Mouse (Mus musculus): ENCODE measurements around the gene Camk2b.
A peak's percentile ranks its signal among the peaks of the same experiment; 100 is the strongest.
"Not testable (repeated sequence)": the region's sequence is repeated elsewhere in the genome, so short reads cannot be mapped to it uniquely, and the experiment has no call there.

Camk2b gene

GRCm38 (mm10) chr11:6015011-6015431 lies 51.1 kb downstream of the Camk2b start:
- no peak for DNase-seq (ENCODE audit: low read depth, low spot score)

DNA sequence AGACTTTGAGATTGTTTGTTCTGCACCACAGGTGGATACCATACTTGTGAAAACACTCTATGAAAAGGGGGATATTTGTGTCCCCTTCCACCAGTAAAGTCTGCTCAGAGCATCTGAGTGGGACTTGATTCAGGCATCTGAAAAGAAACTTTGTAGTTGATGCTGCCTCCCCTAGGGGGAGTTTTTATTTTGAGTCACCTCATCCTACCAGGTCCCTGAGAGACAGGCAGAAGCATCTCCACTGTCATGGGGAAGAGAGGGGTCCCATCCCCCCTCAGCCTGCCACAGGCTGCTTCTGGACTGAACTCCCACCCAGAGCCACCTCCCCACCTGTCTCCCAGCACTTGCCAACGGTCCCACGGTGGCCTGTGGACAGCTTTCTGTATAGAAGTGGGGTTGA lies 52.8 kb downstream of the Camk2b start:
- DNase-seq (ENCODE audit: low read depth, low spot score), result no peak

DNA sequence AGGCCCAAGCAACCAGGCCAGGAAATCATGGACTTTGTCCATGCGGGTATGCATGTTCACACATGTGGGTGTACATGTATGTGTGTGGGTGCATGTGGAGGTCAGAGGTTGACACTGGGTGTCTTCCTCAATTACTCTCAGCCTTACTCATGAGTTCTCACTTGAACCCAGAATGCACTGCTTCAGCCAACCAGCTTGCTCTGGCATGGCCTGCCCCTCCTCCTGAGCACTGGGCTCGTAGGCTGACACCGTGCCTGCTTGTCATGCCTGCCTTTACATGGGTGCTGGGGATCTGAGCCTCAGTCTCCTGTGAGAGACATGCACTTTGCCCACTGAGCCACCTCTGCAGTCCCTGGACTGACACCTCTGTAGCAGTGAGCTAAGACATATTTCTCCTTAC lies 54.3 kb downstream of the Camk2b start:
- DNase-seq (ENCODE audit: low read depth, low spot score), result no peak

DNA sequence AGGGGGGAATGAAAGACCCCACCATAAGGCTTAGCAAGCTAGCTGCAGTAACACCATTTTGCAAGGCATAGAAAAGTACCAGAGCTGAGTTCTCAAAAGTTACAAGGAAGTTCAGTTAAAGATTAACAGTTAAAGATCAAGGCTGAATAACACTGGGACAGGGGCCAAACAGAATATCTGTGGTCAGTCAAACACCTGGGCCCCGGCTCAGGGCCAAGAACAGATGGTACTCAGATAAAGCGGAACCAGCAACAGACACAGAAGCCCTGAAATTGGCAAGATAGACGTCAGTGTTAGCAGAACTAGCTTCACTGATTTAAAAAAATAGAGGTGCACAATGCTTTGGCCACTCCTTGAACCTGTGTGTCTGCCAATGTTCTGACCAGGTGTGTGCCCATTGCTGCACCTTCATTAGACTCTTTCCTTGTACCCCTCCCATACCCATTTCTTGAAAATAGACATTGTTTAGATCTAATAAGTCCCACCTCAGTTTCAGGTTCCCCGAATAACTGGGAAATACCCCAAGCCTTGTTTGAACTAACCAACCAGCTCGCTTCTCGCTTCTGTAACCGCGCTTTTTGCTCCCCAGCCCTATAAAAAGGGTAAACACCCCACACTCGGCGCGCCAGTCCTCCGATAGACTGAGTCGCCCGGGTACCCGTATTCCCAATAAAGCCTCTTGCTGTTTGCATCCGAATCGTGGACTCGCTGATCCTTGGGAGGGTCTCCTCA lies 55.2 kb downstream of the Camk2b start:
- DNase-seq (ENCODE audit: low read depth, low spot score), result not testable (repeated sequence)

DNA sequence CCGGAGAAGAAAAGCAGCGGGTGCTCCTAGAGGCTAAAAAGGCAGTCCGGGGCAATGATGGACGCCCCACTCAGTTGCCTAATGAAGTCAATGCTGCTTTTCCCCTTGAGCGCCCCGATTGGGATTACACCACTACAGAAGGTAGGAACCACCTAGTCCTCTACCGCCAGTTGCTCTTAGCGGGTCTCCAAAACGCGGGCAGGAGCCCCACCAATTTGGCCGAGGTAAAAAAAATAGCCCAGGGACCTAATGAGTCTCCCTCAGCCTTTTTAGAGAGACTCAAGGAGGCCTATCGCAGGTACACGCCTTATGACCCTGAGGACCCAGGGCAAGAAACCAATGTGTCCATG lies 58.4 kb downstream of the Camk2b start:
- not testable (repeated sequence) for DNase-seq (ENCODE audit: low read depth, low spot score)

- DNase-seq (ENCODE audit: low read depth, low spot score), result not testable (repeated sequence)
Observed at GRCm38 (mm10) chr11:6007010-6007778, 59.0 kb downstream of the Camk2b start.

DNA sequence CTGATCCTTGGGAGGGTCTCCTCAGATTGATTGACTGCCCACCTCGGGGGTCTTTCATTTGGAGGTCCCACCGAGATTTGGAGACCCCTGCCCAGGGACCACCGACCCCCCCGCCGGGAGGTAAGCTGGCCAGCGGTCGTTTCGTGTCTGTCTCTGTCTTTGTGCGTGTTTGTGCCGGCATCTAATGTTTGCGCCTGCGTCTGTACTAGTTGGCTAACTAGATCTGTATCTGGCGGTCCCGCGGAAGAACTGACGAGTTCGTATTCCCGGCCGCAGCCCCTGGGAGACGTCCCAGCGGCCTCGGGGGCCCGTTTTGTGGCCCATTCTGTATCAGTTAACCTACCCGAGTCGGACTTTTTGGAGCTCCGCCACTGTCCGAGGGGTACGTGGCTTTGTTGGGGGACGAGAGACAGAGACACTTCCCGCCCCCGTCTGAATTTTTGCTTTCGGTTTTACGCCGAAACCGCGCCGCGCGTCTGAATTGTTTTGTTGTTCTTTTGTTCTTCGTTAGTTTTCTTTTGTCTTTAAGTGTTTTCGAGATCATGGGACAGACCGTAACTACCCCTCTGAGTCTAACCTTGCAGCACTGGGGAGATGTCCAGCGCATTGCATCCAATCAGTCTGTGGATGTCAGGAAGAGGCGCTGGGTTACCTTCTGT lies 59.7 kb downstream of the Camk2b start:
- not testable (repeated sequence) for DNase-seq (ENCODE audit: low read depth, low spot score)

DNA sequence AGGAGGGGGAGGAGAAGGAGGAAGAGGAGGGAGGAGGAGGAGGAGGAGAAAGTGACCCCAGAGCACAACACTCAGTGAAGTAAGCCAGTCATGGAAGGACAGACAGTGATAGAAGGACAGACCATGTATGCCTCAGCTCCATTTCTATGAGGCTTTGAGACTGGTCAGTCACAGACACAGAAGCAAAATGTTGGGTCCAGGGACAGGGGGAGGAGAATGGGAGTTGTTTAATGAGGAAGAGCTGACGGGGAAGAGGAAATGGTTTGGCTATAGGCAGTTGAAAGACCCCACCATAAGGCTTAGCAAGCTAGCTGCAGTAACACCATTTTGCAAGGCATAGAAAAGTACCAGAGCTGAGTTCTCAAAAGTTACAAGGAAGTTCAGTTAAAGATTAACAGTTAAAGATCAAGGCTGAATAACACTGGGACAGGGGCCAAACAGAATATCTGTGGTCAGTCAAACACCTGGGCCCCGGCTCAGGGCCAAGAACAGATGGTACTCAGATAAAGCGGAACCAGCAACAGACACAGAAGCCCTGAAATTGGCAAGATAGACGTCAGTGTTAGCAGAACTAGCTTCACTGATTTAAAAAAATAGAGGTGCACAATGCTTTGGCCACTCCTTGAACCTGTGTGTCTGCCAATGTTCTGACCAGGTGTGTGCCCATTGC lies 60.7 kb downstream of the Camk2b start:
- DNase-seq (ENCODE audit: low read depth, low spot score), result not testable (repeated sequence)

DNA sequence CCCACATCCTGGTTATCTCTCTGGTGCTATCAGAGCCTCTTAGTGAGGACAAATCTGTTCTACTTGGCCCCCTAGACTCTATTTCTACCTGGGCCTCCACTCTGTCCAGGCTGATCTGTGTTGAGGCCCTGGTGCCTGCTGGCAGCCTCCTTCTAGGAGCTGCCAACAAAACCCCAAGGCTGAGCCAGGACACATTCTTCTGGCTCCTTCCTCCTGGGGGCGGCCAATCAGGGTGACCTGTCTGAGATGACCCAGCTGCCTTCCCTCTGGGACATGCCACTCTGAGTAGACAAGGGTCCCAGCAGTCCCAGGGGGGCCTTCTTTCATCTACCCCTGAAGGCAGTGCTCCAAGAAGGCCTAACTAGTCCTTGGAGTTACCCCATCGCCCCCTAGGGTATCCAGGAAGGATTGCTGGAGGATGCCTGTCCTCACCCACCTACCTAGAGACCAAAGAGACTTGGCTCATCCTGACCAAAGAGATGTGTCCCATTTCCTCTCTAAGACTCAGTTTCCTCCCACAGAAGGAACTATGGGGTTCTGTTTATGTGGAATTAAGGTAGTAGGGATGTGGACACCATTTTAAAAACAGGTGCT lies 63.0 kb downstream of the Camk2b start:
- no peak for DNase-seq (ENCODE audit: low read depth, low spot score)

- no peak for DNase-seq (ENCODE audit: low read depth, low spot score)
Observed at GRCm38 (mm10) chr11:6001981-6002649, 64.0 kb downstream of the Camk2b start.

DNA sequence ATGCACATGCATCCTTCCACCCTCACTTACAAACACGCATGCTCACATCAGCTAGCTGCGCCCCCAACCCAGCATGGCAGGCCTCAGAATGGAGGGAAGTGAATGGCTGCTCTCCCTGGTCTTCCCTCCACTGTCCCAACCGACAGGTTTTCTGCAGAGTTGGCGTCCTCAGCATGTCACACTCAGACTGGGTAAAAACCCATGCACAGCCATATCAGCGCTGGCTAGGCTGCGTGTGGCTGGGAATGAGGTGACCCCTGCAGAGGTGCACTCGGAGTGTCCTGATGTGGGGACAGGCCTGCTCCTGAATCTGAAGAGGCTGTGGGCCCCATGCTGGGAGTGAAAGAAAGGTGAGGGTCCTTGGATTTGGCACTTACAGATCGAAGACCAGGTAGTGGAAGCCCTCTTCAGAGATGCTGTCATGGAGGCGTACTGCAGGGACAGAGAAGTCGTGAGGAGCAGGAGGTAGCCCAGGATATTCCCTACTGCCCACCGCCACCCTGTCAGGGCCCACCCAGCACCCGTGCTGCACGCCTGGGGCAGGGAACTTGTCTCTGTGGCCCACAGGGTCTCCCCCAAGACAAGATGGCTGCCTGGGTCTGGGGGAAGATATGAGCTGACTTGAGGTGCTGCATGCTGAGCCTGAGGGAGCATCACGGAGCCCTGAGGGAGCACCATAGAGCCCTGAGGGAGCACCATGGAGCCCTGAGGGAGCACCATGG lies 65.0 kb downstream of the Camk2b start:
- DNase-seq (ENCODE audit: low read depth, low spot score), result no peak

GRCm38 (mm10) chr11:5999832-6000771 lies 66.1 kb downstream of the Camk2b start:
- no peak for DNase-seq (ENCODE audit: low read depth, low spot score)

- no peak for DNase-seq (ENCODE audit: low read depth, low spot score)
Observed at GRCm38 (mm10) chr11:5998472-5998871, 67.7 kb downstream of the Camk2b start.

DNA sequence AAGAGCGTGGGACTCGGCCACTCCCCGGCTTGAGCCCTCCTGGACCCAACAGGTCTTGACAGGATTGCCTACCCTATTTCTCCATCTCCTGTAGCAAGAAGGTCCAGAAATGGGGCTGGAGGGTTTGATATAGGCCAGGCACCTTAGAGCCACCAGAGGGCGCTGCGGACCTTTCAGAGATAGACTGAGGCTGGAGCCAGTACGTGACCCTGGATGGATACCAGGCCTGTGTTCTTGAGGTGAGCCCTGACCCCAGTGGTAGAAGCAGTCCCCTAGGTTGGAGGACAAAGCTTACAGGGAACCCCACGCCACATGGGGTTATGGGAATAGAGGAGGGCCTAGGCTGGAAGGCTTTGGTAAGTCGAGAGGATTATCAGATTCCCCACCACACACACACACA lies 70.2 kb downstream of the Camk2b start:
- peak; percentile 66 for DNase-seq (ENCODE audit: low read depth, low spot score)

GRCm38 (mm10) chr11:5994880-5995279 lies 71.3 kb downstream of the Camk2b start:
- no peak for DNase-seq (ENCODE audit: low read depth, low spot score)

GRCm38 (mm10) chr11:5994212-5994611 lies 72.0 kb downstream of the Camk2b start:
- no peak for DNase-seq (ENCODE audit: low read depth, low spot score)

GRCm38 (mm10) chr11:5990910-5991309 lies 75.3 kb downstream of the Camk2b start:
- peak; percentile 62 for DNase-seq (ENCODE audit: low read depth, low spot score)

DNA sequence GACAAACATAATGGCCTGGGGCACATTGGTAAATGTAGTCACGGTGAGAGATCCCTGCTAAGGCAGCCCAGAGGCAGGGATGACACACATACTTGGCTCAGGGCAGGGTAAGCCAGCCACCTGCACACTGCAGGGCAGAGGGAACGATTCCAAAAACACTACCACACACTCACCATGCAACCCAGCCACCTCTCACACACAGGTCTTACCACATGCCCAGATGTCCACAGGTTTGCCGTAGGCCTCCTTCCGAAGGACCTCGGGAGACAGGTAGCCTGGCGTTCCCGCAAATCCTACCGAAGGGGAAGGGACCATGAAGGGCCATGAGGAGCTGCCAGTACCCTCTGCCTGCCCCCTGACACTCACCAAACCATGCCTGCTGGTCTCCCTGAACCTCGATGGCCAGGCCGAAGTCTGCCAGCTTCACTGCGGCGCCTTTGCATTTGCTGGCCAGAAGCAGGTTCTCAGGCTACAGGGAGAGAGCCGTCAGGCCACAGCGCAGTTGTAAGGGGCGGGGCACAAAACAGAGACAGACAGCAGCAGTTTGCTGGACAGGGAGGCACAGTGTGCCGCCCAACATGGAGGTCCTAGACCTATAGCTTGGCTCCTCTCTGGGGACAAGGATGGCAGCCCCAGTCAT lies 76.1 kb downstream of the Camk2b start:
- DNase-seq (ENCODE audit: low read depth, low spot score), result no peak

DNA sequence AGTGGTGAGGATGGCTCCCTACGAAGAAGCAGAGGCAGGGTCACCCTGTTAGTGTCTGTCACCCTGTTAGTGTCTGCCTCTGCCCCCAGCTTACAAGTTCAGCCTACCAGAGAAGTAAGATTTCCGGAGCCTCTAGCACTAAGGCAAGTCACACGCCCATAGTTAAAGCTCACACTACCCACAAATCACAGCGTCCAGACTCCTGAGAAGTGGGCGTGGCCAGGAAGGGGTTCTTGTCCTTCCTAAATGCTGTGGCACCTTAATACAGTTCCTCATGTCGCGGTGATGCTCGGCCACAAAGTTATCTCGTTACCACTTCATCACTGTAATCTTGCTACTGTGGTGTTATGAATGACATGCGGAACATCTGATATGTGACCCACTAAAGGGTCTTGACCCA lies 78.0 kb downstream of the Camk2b start:
- no peak for DNase-seq (ENCODE audit: low read depth, low spot score)
